Mouse (Mus musculus) forebrain, embryonic 12.5 days (tissue): ENCODE measurements around the gene Psg22. TPM values are rescaled to one million over a fixed set of nuclear protein-coding genes. Genes with fewer than 3 reads are reported as not detected.
A peak's percentile ranks its signal among the peaks of the same experiment; 100 is the strongest.
"Not testable (repeated sequence)": the region's sequence is repeated elsewhere in the genome, so short reads cannot be mapped to it uniquely, and the experiment has no call there.

Experiments used
- ATAC-seq: fragments of 200-750 bp; cut with Nextera tagmentation; 2 replicates; pipeline ENCODE4 v1.8.0; 2017; ENCODE audit warnings: moderate TSS enrichment; ENCODE audit not compliant: low FRiP score
- H3K27ac ChIP-seq: fragments of 300-500 bp; sonication (generic); 2 replicates; pipeline ENCODE4 v1.5.1; 2016; ENCODE audit warnings: mild to moderate bottlenecking
- H3K27me3 ChIP-seq: fragments of 300-500 bp; sonication (generic); 2 replicates; pipeline ENCODE4 v1.6.1; 2016; ENCODE audit warnings: mild to moderate bottlenecking
- H3K36me3 ChIP-seq: fragments of 300-500 bp; sonication (generic); replicated peaks from 2 replicates; pipeline ENCODE4 v1.6.1; 2016; ENCODE audit warnings: mild to moderate bottlenecking
- H3K4me1 ChIP-seq: fragments of 300-500 bp; sonication (generic); 2 replicates; pipeline ENCODE4 v1.6.1; 2016
- H3K4me2 ChIP-seq: fragments of 300-500 bp; sonication (generic); 2 replicates; pipeline ENCODE4 v1.6.1; 2016; ENCODE audit warnings: mild to moderate bottlenecking, moderate library complexity
- H3K4me3 ChIP-seq: fragments of 300-500 bp; sonication (generic); replicated peaks from 2 replicates; pipeline ENCODE4 v1.5.1; 2016; ENCODE audit warnings: mild to moderate bottlenecking
- H3K9ac ChIP-seq: fragments of 300-500 bp; sonication (generic); 2 replicates; pipeline ENCODE4 v1.6.1; 2016; ENCODE audit warnings: mild to moderate bottlenecking
- H3K9me3 ChIP-seq: fragments of 300-500 bp; sonication (generic); 2 replicates; pipeline ENCODE4 v1.6.1; 2016
- WGBS: fragments of 180-500 bp; shearing (Covaris S2); methylation state at CpG from one replicate; pipeline ENCODE4 v1.1.7; 2016; 5-methylcytosine and 5-hydroxymethylcytosine counted together
- polyA plus RNA-seq: library from polyadenylated mRNA; unstranded; fragments of >200 nt; fragmentation: Nextera tagmentation; extraction: Ambion mirVana; gene quantifications from 2 replicates; pipeline ENCODE4 v1.2.1, GENCODE M21; 2016

Gene Psg22
- polyA plus RNA-seq: not detected in 2 replicates

- Histone ChIP-seq H3K27me3 (no peaks in the 10 kb centered on the region), H3K36me3 (no peaks in the 10 kb centered on the region), H3K4me3 (no peak within 1 kb of the TSS), H3K4me1 (no peaks in the 10 kb centered on the region), H3K9ac (no peak within 1 kb of the TSS), H3K27ac (no peak within 1 kb of the TSS), H3K9me3 (no peaks in the 10 kb centered on the region), H3K4me2 (no peak within 1 kb of the TSS)
- ATAC-seq: no peak
- 35% methylated on average over 2 of the region's 2 CpGs for WGBS
Measured at GRCm38 (mm10) chr7:18717790-18718189, at the start of gene Psg22. Gene Psg22 (plus strand): TSS chr7:18718090.

DNA sequence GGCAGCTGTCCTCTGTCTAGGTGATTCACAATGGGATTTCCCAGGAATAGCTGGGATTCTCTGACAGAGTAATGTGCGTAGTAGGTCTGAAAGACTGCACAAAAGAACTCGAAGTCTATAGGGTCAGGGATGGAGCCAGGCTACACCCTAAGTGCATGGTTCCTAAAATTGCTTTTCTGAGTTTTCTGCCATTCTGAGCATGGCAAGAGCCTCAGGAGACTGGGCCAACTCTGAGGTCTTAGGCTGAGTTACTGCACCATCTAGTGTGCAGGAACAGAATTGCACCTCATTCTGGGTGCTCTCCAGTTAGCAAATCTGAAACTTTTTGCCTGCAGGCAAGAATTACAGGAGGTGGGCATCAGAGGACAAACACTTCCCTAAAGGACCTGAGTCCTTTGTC lies 38.1 kb upstream of the Psg22 start:
- ATAC-seq: no peak
- H3K27me3 ChIP-seq: no peaks in the 10 kb centered on the region
- H3K9me3 ChIP-seq: no peaks in the 10 kb centered on the region
- H3K9ac ChIP-seq: no peak overlapping the region
- H3K27ac ChIP-seq: no peak overlapping the region
- H3K4me3 ChIP-seq: no peak overlapping the region
- H3K4me2 ChIP-seq: no peak overlapping the region
- H3K36me3 ChIP-seq: no peaks in the 10 kb centered on the region
- H3K4me1 ChIP-seq: no peaks in the 10 kb centered on the region
- WGBS: 32% methylated on average over 2 of the region's 2 CpGs

DNA sequence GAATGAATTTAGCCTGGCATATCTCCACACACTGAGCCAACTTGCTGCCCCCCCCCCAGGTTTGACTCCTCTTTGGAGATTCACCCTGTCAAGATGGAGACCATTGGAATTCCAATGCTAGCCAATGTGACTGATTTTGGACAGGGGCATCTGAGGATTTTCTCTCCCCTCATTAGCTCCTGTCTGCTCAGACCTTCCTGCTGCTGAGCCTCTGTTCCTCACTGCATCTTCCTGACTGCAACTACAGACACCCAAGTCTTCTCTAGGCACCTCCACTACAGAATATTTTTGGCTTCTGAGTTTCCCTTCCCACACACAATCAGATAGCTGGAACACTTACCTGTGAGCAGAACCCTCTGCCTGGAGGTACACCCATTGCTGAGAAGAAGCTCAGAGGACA lies 32.3 kb upstream of the Psg22 start:
- Histone ChIP-seq H3K4me3 (no peak overlapping the region), H3K4me1 (no peaks in the 10 kb centered on the region), H3K9ac (no peak overlapping the region), H3K36me3 (no peaks in the 10 kb centered on the region), H3K4me2 (no peak overlapping the region), H3K27me3 (no peaks in the 10 kb centered on the region), H3K27ac (no peak overlapping the region), H3K9me3 (no peaks in the 10 kb centered on the region)
- no peak for ATAC-seq

- no peak for ATAC-seq
- Histone ChIP-seq H3K36me3 (no peaks in the 10 kb centered on the region), H3K9ac (no peak within 1 kb of the TSS), H3K27me3 (no peaks in the 10 kb centered on the region), H3K4me2 (no peak within 1 kb of the TSS), H3K4me1 (no peaks in the 10 kb centered on the region), H3K27ac (no peak within 1 kb of the TSS), H3K9me3 (no peaks in the 10 kb centered on the region), H3K4me3 (no peak within 1 kb of the TSS)
- WGBS: 71% methylated on average over 2 of the region's 2 CpGs
Measured at GRCm38 (mm10) chr7:18686085-18686484, 31.8 kb upstream of the Psg22 start, which contains the start of gene Psg20. Gene Psg20 (minus strand): TSS chr7:18686185.

GRCm38 (mm10) chr7:18710331-18710730 lies 7.6 kb upstream of the Psg22 start:
- ATAC-seq, H3K36me3 ChIP-seq, H3K27me3 ChIP-seq, H3K4me3 ChIP-seq, H3K9me3 ChIP-seq, H3K9ac ChIP-seq, H3K27ac ChIP-seq, H3K4me2 ChIP-seq, H3K4me1 ChIP-seq: not testable (repeated sequence)
- 79% methylated on average over 4 of the region's 4 CpGs for WGBS

- H3K4me1 ChIP-seq: no peaks in the 10 kb centered on the region
- no peak overlapping the region for H3K9ac ChIP-seq
- H3K4me3 ChIP-seq: no peak overlapping the region
- no peak for ATAC-seq
- H3K36me3 ChIP-seq: no peaks in the 10 kb centered on the region
- H3K27me3 ChIP-seq: no peaks in the 10 kb centered on the region
- H3K9me3 ChIP-seq: no peaks in the 10 kb centered on the region
- no peak overlapping the region for H3K27ac ChIP-seq
- H3K4me2 ChIP-seq: no peak overlapping the region
- 63% methylated on average over 1 of the region's 1 CpGs for WGBS
Measured at GRCm38 (mm10) chr7:18710846-18711245, 7.0 kb upstream of the Psg22 start.

DNA sequence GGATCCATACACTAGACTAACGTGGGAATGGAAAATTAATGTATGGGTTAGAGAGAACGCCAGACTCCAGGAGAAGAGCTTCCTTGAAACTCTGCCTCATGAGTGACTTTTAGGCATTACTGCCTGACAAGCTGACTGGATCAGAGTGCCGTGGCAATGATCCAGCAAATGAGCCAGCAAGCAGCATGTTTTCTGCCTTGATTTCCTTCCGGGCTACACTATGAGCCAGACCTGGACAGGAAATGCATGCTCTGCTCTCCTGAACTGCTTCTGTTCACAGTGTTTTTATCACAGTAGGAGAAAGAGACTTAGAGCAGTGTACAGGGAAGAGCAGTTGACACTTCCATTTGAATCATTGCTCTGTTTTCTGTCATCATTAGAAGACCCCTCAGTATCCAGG lies 2.3 kb upstream of the Psg22 start:
- H3K27ac ChIP-seq: no peak overlapping the region
- H3K27me3 ChIP-seq: no peaks in the 10 kb centered on the region
- no peak for ATAC-seq
- H3K36me3 ChIP-seq: no peaks in the 10 kb centered on the region
- H3K4me1 ChIP-seq: no peaks in the 10 kb centered on the region
- no peak overlapping the region for H3K4me2 ChIP-seq
- WGBS: 57% methylated on average over 4 of the region's 4 CpGs
- no peak overlapping the region for H3K9ac ChIP-seq
- no peak overlapping the region for H3K4me3 ChIP-seq
- H3K9me3 ChIP-seq: no peaks in the 10 kb centered on the region

DNA sequence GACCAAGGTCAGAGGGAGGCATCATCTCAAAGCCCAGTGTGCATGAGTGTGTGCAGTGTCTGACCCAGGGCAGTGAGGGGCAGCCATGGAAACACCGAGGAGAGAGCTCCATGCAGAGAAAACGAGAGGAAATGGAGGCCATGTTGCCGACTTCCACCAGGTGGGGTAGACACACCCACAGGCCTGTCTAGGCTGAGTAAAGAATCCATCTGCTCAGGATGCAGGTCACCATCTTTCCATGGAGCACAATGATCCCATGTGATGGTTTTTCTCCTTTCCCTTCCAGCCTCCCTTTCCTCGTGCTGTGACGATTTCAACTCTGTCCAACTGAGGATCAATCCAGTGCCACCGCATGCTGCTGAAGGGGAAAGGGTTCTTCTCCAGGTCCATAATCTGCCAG lies 6.1 kb downstream of the Psg22 start:
- ATAC-seq: no peak
- H3K27ac ChIP-seq: no peak overlapping the region
- WGBS: 80% methylated on average over 6 of the region's 6 CpGs
- H3K4me3 ChIP-seq: no peak overlapping the region
- H3K9ac ChIP-seq: no peak overlapping the region
- H3K4me2 ChIP-seq: no peak overlapping the region
- no peaks in the 10 kb centered on the region for H3K9me3 ChIP-seq
- H3K27me3 ChIP-seq: no peaks in the 10 kb centered on the region
- H3K4me1 ChIP-seq: no peaks in the 10 kb centered on the region
- H3K36me3 ChIP-seq: no peaks in the 10 kb centered on the region

DNA sequence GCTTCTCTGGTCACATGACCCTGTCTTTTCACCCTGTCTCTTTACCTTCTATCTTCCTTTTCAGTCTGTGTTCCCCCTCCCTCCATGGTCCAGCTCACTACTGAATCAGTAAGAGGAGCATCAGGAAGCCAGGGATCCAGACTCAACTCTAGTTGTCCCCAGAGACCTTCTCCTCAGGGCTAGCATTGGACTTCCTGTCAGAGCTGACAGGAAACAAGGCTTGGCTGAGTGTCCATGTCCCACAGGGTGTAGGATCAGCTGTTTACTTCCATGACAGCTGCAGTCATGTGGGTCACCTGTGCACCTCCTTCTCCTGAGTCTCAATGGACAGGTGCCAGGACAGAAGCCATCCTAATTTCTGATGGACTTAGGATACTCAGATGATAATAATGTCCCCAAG lies 8.0 kb downstream of the Psg22 start:
- H3K27ac ChIP-seq, H3K4me2 ChIP-seq, ATAC-seq, H3K27me3 ChIP-seq, H3K4me1 ChIP-seq, H3K9me3 ChIP-seq, H3K9ac ChIP-seq, H3K4me3 ChIP-seq, H3K36me3 ChIP-seq: not testable (repeated sequence)

- Histone ChIP-seq H3K4me3 (no peak overlapping the region), H3K4me1 (no peaks in the 10 kb centered on the region), H3K9me3 (no peaks in the 10 kb centered on the region), H3K27me3 (no peaks in the 10 kb centered on the region), H3K9ac (no peak overlapping the region), H3K27ac (no peak overlapping the region), H3K4me2 (no peak overlapping the region), H3K36me3 (no peaks in the 10 kb centered on the region)
- ATAC-seq: no peak
- 89% methylated on average over 1 of the region's 1 CpGs for WGBS
Measured at GRCm38 (mm10) chr7:18728391-18728790, 10.5 kb downstream of the Psg22 start.

DNA sequence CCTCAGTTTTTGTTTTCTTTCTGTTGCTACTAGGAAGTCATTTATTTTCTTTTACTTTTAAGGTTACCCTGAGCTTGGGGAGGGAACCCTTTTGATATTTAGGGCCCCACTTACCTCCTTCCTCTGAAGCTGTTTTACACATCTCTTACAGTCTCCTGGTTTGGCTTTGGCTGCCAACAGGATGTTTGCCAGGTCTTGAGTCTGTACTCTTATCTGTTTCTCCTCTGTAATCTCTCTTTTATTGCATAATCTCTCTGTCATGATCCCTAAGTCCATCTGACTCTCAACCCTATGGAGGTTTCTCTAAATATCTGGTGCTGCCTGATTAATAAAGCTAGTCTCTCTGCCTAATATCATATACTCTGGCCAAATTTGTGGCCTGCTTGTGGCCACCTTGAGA lies 15.2 kb downstream of the Psg22 start:
- H3K4me3 ChIP-seq: no peak overlapping the region
- no peak overlapping the region for H3K9ac ChIP-seq
- H3K27ac ChIP-seq: no peak overlapping the region
- no peak overlapping the region for H3K4me2 ChIP-seq
- no peak for ATAC-seq
- no peaks in the 10 kb centered on the region for H3K9me3 ChIP-seq
- H3K36me3 ChIP-seq: no peaks in the 10 kb centered on the region
- no peaks in the 10 kb centered on the region for H3K4me1 ChIP-seq
- no peaks in the 10 kb centered on the region for H3K27me3 ChIP-seq

DNA sequence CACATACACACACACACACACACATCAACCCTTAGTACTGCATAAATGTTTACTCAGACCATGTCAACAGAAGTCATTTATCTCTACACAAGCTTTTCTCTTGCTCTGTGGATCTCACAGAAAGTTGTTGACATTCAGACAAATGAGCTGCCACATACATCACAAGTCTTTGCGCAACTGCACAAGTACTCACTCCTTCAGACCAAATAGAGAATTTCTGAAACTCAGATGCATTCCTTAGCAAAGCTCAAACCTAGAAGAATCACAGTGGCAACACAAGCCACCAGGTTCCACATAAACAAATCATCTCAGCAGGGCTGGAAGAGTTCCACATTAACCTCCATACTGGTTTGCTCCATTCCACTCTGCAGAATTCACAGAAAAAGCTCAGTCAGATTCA lies 16.6 kb downstream of the Psg22 start:
- H3K27me3 ChIP-seq: no peaks in the 10 kb centered on the region
- H3K9me3 ChIP-seq: no peaks in the 10 kb centered on the region
- no peak overlapping the region for H3K27ac ChIP-seq
- no peak overlapping the region for H3K4me2 ChIP-seq
- H3K4me1 ChIP-seq: no peaks in the 10 kb centered on the region
- ATAC-seq: no peak
- H3K4me3 ChIP-seq: no peak overlapping the region
- no peak overlapping the region for H3K9ac ChIP-seq
- 93% methylated on average over 1 of the region's 1 CpGs for WGBS
- no peaks in the 10 kb centered on the region for H3K36me3 ChIP-seq

DNA sequence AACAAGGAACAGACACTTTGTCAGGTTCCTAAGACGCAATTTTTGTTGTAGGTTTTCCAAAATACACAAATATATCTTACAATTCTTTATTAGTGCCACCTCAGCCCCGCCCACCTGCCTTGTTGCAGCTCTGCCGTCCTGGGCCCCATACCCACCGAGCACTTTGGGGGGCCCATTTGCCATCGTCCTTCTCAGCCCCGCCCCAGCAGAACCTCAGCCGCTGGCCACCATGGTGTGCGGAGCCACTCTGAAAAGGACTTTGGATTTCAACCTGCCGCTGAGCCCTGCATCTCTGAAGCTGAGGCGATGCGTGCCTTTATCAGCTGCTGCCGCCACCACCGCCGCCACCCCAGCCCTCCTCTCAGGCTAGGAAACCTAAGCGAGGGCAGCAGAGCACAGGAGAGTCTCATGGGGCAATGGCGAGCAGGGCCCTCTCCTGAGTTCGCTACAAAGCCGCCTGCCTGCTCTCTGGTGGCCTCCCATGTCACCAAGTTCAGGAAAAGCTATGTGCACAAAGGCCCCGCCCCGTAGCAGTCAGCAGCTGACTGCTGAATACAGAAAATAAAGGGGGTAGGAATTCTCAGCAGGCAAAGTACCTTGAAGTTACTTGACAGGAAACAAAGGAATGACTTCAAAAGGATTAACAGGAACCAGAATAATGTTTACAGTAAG lies 28.4 kb downstream of the Psg22 start:
- peaks cover 16% of the 10 kb centered on the region for H3K27me3 ChIP-seq
- H3K9me3 ChIP-seq: no peaks in the 10 kb centered on the region
- peak overlapping the region; percentile 45 for H3K4me2 ChIP-seq
- H3K27ac ChIP-seq: no peak overlapping the region
- no peaks in the 10 kb centered on the region for H3K36me3 ChIP-seq
- peak overlapping the region; percentile 22 for H3K4me3 ChIP-seq
- H3K9ac ChIP-seq: peak overlapping the region; percentile 42
- ATAC-seq: peak; percentile 27; the same call in 1 of the 2 replicates
- WGBS: 9% methylated on average over 20 of the region's 20 CpGs
- H3K4me1 ChIP-seq: peaks cover 7% of the 10 kb centered on the region
